Mouse (Mus musculus) lung, embryonic 16.5 days (tissue): Measurements from ENCODE around the gene Mbtps1. TPM values are rescaled to one million over a fixed set of nuclear protein-coding genes. Genes with fewer than 3 reads are reported as not detected.

Experiments
- ATAC-seq: fragments of 200-750 bp; cut with Nextera tagmentation; 2 replicates; pipeline ENCODE4 v1.8.0; 2017; ENCODE audit warnings: low read depth, mild to moderate bottlenecking, moderate library complexity
- H3K27ac ChIP-seq: fragments of 300-500 bp; sonication (generic); 2 replicates; pipeline ENCODE4 v1.5.1; 2014; ENCODE audit warnings: mild to moderate bottlenecking, control low read depth, low read length
- H3K27me3 ChIP-seq: fragments of 300-500 bp; sonication (generic); 2 replicates; pipeline ENCODE4 v1.6.1; 2014; ENCODE audit warnings: low read depth, low read length, mixed read lengths; ENCODE audit not compliant: control insufficient read depth, insufficient read depth
- H3K36me3 ChIP-seq: fragments of 300-500 bp; sonication (generic); 2 replicates; pipeline ENCODE4 v1.6.1; 2014; ENCODE audit warnings: low read length; ENCODE audit not compliant: control insufficient read depth, insufficient read depth
- H3K4me1 ChIP-seq: fragments of 300-500 bp; sonication (generic); replicated peaks from 2 replicates; pipeline ENCODE4 v1.6.1; 2014; ENCODE audit warnings: low read length, mixed read lengths; ENCODE audit not compliant: control insufficient read depth, insufficient read depth
- H3K4me2 ChIP-seq: fragments of 300-500 bp; sonication (generic); 2 replicates; pipeline ENCODE4 v1.6.1; 2014; ENCODE audit warnings: low read depth, low read length, control low read depth
- H3K4me3 ChIP-seq: fragments of 300-500 bp; sonication (generic); 2 replicates; pipeline ENCODE4 v1.5.1; 2014; ENCODE audit warnings: mild to moderate bottlenecking, low read length, control low read depth
- H3K9ac ChIP-seq: fragments of 300-500 bp; sonication (generic); 2 replicates; pipeline ENCODE4 v1.6.1; 2014; ENCODE audit warnings: low read length, control low read depth
- H3K9me3 ChIP-seq: fragments of 300-500 bp; sonication (generic); 2 replicates; pipeline ENCODE4 v1.6.1; 2016; ENCODE audit warnings: low read length; ENCODE audit not compliant: control insufficient read depth
- WGBS: fragments of 180-500 bp; shearing (Covaris S2); extraction: QIAGEN DNeasy Blood & Tissue Kit; methylation state at CpG from one replicate; pipeline ENCODE4 v1.1.7; 2014; 5-methylcytosine and 5-hydroxymethylcytosine counted together
- polyA plus RNA-seq: library from polyadenylated mRNA; unstranded; fragments of >200 nt; fragmentation: Nextera tagmentation; extraction: Ambion mirVana; gene quantifications from 2 replicates; pipeline ENCODE4 v1.2.1, GENCODE M21; 2015

The Mbtps1 gene
- polyA plus RNA-seq, 1 experiment from 2014 or later, result 126 TPM

- WGBS, result 74% methylated on average over 9 of the region's 9 CpGs
- Histone ChIP-seq H3K27me3 (no peaks in the 10 kb centered on the region; the same call in 1 of the 2 replicates), H3K4me3 (no peak overlapping the region), H3K4me1 (peaks cover 3% of the 10 kb centered on the region; the same call in 1 of the 2 replicates), H3K27ac (no peak overlapping the region), H3K9me3 (no peaks in the 10 kb centered on the region), H3K4me2 (no peak overlapping the region), H3K36me3 (peaks cover 23% of the 10 kb centered on the region), H3K9ac (no peak overlapping the region)
- ATAC-seq, result no peak
Observed at GRCm38 (mm10) chr8:119568251-119568650, 9.7 kb upstream of the Mbtps1 start.

- Histone ChIP-seq H3K36me3 (peaks cover 26% of the 10 kb centered on the region), H3K27me3 (no peaks in the 10 kb centered on the region), H3K4me3 (no peak overlapping the region), H3K4me2 (no peak overlapping the region), H3K4me1 (no peaks in the 10 kb centered on the region), H3K9ac (no peak overlapping the region), H3K27ac (no peak overlapping the region), H3K9me3 (no peaks in the 10 kb centered on the region)
- no peak for ATAC-seq
- WGBS, result 74% methylated on average over 11 of the region's 11 CpGs
Observed at GRCm38 (mm10) chr8:119566367-119566766, 7.8 kb upstream of the Mbtps1 start.

GRCm38 (mm10) chr8:119563849-119564251 is 5.3 kb upstream of the Mbtps1 start:
- Histone ChIP-seq H3K4me1 (no peaks in the 10 kb centered on the region; the same call in 1 of the 2 replicates), H3K9me3 (no peaks in the 10 kb centered on the region), H3K36me3 (peaks cover 26% of the 10 kb centered on the region), H3K27me3 (no peaks in the 10 kb centered on the region), H3K4me2 (no peak overlapping the region), H3K4me3 (no peak overlapping the region), H3K27ac (no peak overlapping the region), H3K9ac (no peak overlapping the region)
- ATAC-seq, result no peak
- 89% methylated on average over 14 of the region's 14 CpGs for WGBS

- H3K9ac ChIP-seq, result peak overlapping the region; percentile 70; the same call in 1 of the 2 replicates
- no peaks in the 10 kb centered on the region for H3K27me3 ChIP-seq
- H3K4me2 ChIP-seq, result peak overlapping the region; percentile 67; the same call in 1 of the 2 replicates
- H3K4me1 ChIP-seq, result peaks cover 8% of the 10 kb centered on the region
- H3K27ac ChIP-seq, result no peak overlapping the region; the same call in 1 of the 2 replicates
- 84% methylated on average over 6 of the region's 6 CpGs for WGBS
- no peaks in the 10 kb centered on the region for H3K9me3 ChIP-seq
- H3K4me3 ChIP-seq, result no peak overlapping the region
- H3K36me3 ChIP-seq, result peaks cover 11% of the 10 kb centered on the region; the same call in 1 of the 2 replicates
- no peak for ATAC-seq
Observed at GRCm38 (mm10) chr8:119559402-119559720, 826 bp upstream of the Mbtps1 start.

- WGBS, result under 1% methylated on average over 49 of the region's 55 CpGs
Observed at GRCm38 (mm10) chr8:119557821-119558602, 523 bp downstream of the Mbtps1 start.

GRCm38 (mm10) chr8:119557132-119557531 is 1.4 kb downstream of the Mbtps1 start:
- Histone ChIP-seq H3K9ac (peak overlapping the region; percentile 92), H3K27me3 (no peaks in the 10 kb centered on the region), H3K4me1 (peaks cover 12% of the 10 kb centered on the region), H3K9me3 (no peaks in the 10 kb centered on the region), H3K27ac (no peak overlapping the region), H3K4me2 (peak overlapping the region; percentile 85), H3K4me3 (peak overlapping the region; percentile 82), H3K36me3 (no peaks in the 10 kb centered on the region; the same call in 1 of the 2 replicates)
- 68% methylated on average over 9 of the region's 9 CpGs for WGBS
- no peak for ATAC-seq

More at GRCm38 (mm10) chr8:119557821-119558602, 523 bp downstream of the Mbtps1 start:
- Histone ChIP-seq H3K27ac (peak overlapping the region; percentile 88), H3K4me3 (peak overlapping the region; percentile 82), H3K36me3 (peaks cover 3% of the 10 kb centered on the region; the same call in 1 of the 2 replicates), H3K4me2 (peak overlapping the region; percentile 85), H3K27me3 (no peaks in the 10 kb centered on the region), H3K9ac (peak overlapping the region; percentile 92), H3K4me1 (peaks cover 11% of the 10 kb centered on the region), H3K9me3 (no peaks in the 10 kb centered on the region)
- peak; percentile 95 for ATAC-seq

- WGBS, result 77% methylated on average over 6 of the region's 6 CpGs
Observed at GRCm38 (mm10) chr8:119555861-119556260, 2.7 kb downstream of the Mbtps1 start.

GRCm38 (mm10) chr8:119552967-119553366 is 5.6 kb downstream of the Mbtps1 start:
- Histone ChIP-seq H3K36me3 (no peaks in the 10 kb centered on the region), H3K4me1 (peaks cover 12% of the 10 kb centered on the region), H3K9ac (no peak overlapping the region), H3K27me3 (no peaks in the 10 kb centered on the region), H3K9me3 (no peaks in the 10 kb centered on the region), H3K4me2 (no peak overlapping the region), H3K4me3 (no peak overlapping the region), H3K27ac (no peak overlapping the region)
- no peak for ATAC-seq
- 71% methylated on average over 2 of the region's 2 CpGs for WGBS

More at GRCm38 (mm10) chr8:119555861-119556260, 2.7 kb downstream of the Mbtps1 start:
- H3K9ac ChIP-seq, result no peak overlapping the region
- ATAC-seq, result no peak
- H3K4me3 ChIP-seq, result no peak overlapping the region
- no peaks in the 10 kb centered on the region for H3K27me3 ChIP-seq
- H3K27ac ChIP-seq, result no peak overlapping the region
- H3K4me1 ChIP-seq, result peaks cover 12% of the 10 kb centered on the region
- H3K9me3 ChIP-seq, result no peaks in the 10 kb centered on the region
- no peaks in the 10 kb centered on the region for H3K36me3 ChIP-seq
- H3K4me2 ChIP-seq, result no peak overlapping the region

GRCm38 (mm10) chr8:119548560-119549113 is 9.9 kb downstream of the Mbtps1 start:
- H3K36me3 ChIP-seq, result peaks cover 16% of the 10 kb centered on the region
- no peak overlapping the region for H3K4me2 ChIP-seq
- H3K9ac ChIP-seq, result no peak overlapping the region
- no peaks in the 10 kb centered on the region for H3K27me3 ChIP-seq
- H3K9me3 ChIP-seq, result no peaks in the 10 kb centered on the region
- 62% methylated on average over 7 of the region's 7 CpGs for WGBS
- ATAC-seq, result no peak
- peaks cover 3% of the 10 kb centered on the region; the same call in 1 of the 2 replicates for H3K4me1 ChIP-seq
- H3K4me3 ChIP-seq, result no peak overlapping the region
- H3K27ac ChIP-seq, result no peak overlapping the region
